Comparison of ENCODE assay signal across 18 mouse cellular contexts in genomic region chr9:20636790-20637189, GRCm38 (mm10). TPM values are rescaled to one million over a fixed set of nuclear protein-coding genes. Genes with fewer than 3 reads are reported as not detected.
DNase-seq lines count a peak whose midpoint lies in the region; ATAC-seq and TF ChIP-seq lines count a peak whose summit lies in the region.
"Had no signal": no experiment of that assay in that cellular context is flagged by ENCODE, and none has a peak within 500 bp of the region (broad histone marks: within the 10 kb centered on the region; RNA-seq: fewer than 3 reads in every experiment).

No protein-coding gene starts in this region.

- H3K27ac ChIP-seq in forebrain, embryonic 11.5 days (ENCODE audit: low read depth, low read length), result no peak overlapping the region
- H3K27ac ChIP-seq in forebrain, embryonic 15.5 days (replicated peaks), result no peak overlapping the region
- H3K27ac ChIP-seq in heart, postnatal 0 days (ENCODE audit: low read depth), result peak overlapping the region; percentile 66; the same call in 1 of the 2 replicates
- peak overlapping the region; percentile 99 for H3K27ac ChIP-seq in thymus, adult 2 months (ENCODE audit: control insufficient read depth, insufficient read depth, low read length)
- no peak overlapping the region for H3K27ac ChIP-seq in MEL (ENCODE audit: control insufficient read depth, low read depth, low read length)
- H3K27ac ChIP-seq: embryonic facial prominence, embryonic 12.5 days; forebrain, embryonic 12.5 days; hindbrain, embryonic 13.5 days; hindbrain, postnatal 0 days had no signal

- H3K4me2 ChIP-seq in forebrain, embryonic 11.5 days (ENCODE audit: low read depth, low read length, severe bottlenecking), result no peak overlapping the region
- no peak overlapping the region for H3K4me2 ChIP-seq in forebrain, embryonic 15.5 days (replicated peaks)
- H3K4me2 ChIP-seq in heart, postnatal 0 days (ENCODE audit: low read depth, low read length), result no peak overlapping the region
- H3K4me2 ChIP-seq: embryonic facial prominence, embryonic 12.5 days; forebrain, embryonic 12.5 days; hindbrain, embryonic 13.5 days had no signal

- ATAC-seq in forebrain, embryonic 11.5 days (replicated peaks; ENCODE audit: low FRiP score), result no peak
- ATAC-seq in forebrain, embryonic 15.5 days (replicated peaks), result no peak
- no peak for ATAC-seq in heart, postnatal 0 days (ENCODE audit: insufficient read depth, low read depth)
- ATAC-seq: forebrain, postnatal 0 days; hindbrain, postnatal 0 days had no signal

- TF ChIP-seq RAD21 in MEL (IDR thresholded peaks at IDR 0.05; ENCODE audit: low read depth, low read length), result no peak

- H3K4me3 ChIP-seq in forebrain, embryonic 11.5 days (ENCODE audit: low read depth, low read length), result no peak overlapping the region
- H3K4me3 ChIP-seq in forebrain, embryonic 15.5 days, result no peak overlapping the region
- H3K4me3 ChIP-seq in heart, postnatal 0 days (ENCODE audit: low read depth, low read length), result no peak overlapping the region
- H3K4me3 ChIP-seq in thymus, adult 2 months (ENCODE audit: control insufficient read depth, insufficient read depth, low read length), result no peak overlapping the region
- no peak overlapping the region for H3K4me3 ChIP-seq in MEL (ENCODE audit: control insufficient read depth in 1 of 2, insufficient read depth in 1 of 2, low read depth in 2 of 2, low read length in 2 of 2)
- H3K4me3 ChIP-seq: embryonic facial prominence, embryonic 12.5 days; forebrain, embryonic 12.5 days; hindbrain, embryonic 13.5 days had no signal

- H3K4me1 ChIP-seq in forebrain, embryonic 11.5 days (replicated peaks; ENCODE audit: control insufficient read depth, insufficient read depth, low read length), result peaks cover 6% of the 10 kb centered on the region; the same call in 1 of the 2 replicates
- H3K4me1 ChIP-seq in forebrain, embryonic 15.5 days, result peaks cover 13% of the 10 kb centered on the region
- peaks cover 11% of the 10 kb centered on the region for H3K4me1 ChIP-seq in heart, postnatal 0 days (ENCODE audit: control insufficient read depth, insufficient read depth)
- peaks cover 42% of the 10 kb centered on the region for H3K4me1 ChIP-seq in thymus, adult 2 months (replicated peaks; ENCODE audit: control insufficient read depth, insufficient read depth, low read length)
- H3K4me1 ChIP-seq in MEL (ENCODE audit: control insufficient read depth in 1 of 2, insufficient read depth in 2 of 2, low read length in 2 of 2), result peaks cover 0 to 6% of the 10 kb centered on the region in 2 experiments; a peak in 2 of 4 replicates

- intact Hi-C loops in heart, postnatal 25 days (cut with DNase I), result no loop called here

- H3K9ac ChIP-seq in forebrain, embryonic 11.5 days (ENCODE audit: low read length), result no peak overlapping the region
- no peak overlapping the region for H3K9ac ChIP-seq in forebrain, embryonic 15.5 days (replicated peaks)
- no peak overlapping the region for H3K9ac ChIP-seq in heart, postnatal 0 days (replicated peaks; ENCODE audit: low read depth, low read length)
- H3K9ac ChIP-seq in MEL (ENCODE audit: control insufficient read depth, low read depth, low read length, poor library complexity, severe bottlenecking), result no peak overlapping the region
- H3K9ac ChIP-seq: embryonic facial prominence, embryonic 12.5 days; forebrain, embryonic 12.5 days; forebrain, postnatal 0 days; hindbrain, embryonic 13.5 days had no signal

- H3K79me2 ChIP-seq in MEL (ENCODE audit: control insufficient read depth, insufficient read depth, low read length, poor library complexity), result peaks cover 18% of the 10 kb centered on the region

- H3K36me3 ChIP-seq in forebrain, embryonic 11.5 days (ENCODE audit: control insufficient read depth, insufficient read depth, low read length), result no peaks in the 10 kb centered on the region; the same call in 1 of the 2 replicates
- peaks cover 14% of the 10 kb centered on the region for H3K36me3 ChIP-seq in forebrain, embryonic 15.5 days
- peaks cover 24% of the 10 kb centered on the region for H3K36me3 ChIP-seq in heart, postnatal 0 days (replicated peaks; ENCODE audit: control insufficient read depth, insufficient read depth, low read length)
- H3K36me3 ChIP-seq in thymus, adult 2 months (ENCODE audit: control insufficient read depth, insufficient read depth, low read length), result peaks cover 25% of the 10 kb centered on the region
- H3K36me3 ChIP-seq in MEL (ENCODE audit: control insufficient read depth in 1 of 2, insufficient read depth in 2 of 2, low read length in 2 of 2), result peaks cover 12 to 14% of the 10 kb centered on the region in 2 experiments

- peak; percentile 37 for DNase-seq in forebrain, embryonic 11.5 days (ENCODE audit: low spot score)
- no peak for DNase-seq in heart, postnatal 0 days (ENCODE audit: low spot score)
- no peak for DNase-seq in heart, postnatal 25 days (ENCODE audit: low spot score)
- peak; percentile 35 for DNase-seq in thymus, adult 2 months
- DNase-seq in thymus, postnatal 10 days (ENCODE audit: low spot score in 2 of 2), result no peak
- DNase-seq in MEL (ENCODE audit: low read depth, low spot score), result no peak
- DNase-seq in Muller cell, postnatal 12 days (ENCODE audit: inconsistent ontology term), result no peak
- DNase-seq: adrenal gland, adult 8-10 months; adrenal gland, postnatal 36 days; cerebellum, adult 11-12 months; cerebellum, adult 9-10 months; forebrain, postnatal 0 days; gastrocnemius, postnatal 14 days had no signal

- H3K9me3 ChIP-seq in forebrain, embryonic 11.5 days (ENCODE audit: control insufficient read depth, low read length), result no peaks in the 10 kb centered on the region
- H3K9me3 ChIP-seq in forebrain, embryonic 15.5 days, result no peaks in the 10 kb centered on the region
- H3K9me3 ChIP-seq in heart, postnatal 0 days (replicated peaks; ENCODE audit: control insufficient read depth, low read length), result no peaks in the 10 kb centered on the region
- H3K9me3 ChIP-seq in MEL (replicated peaks; ENCODE audit: insufficient read depth, low read length), result no peaks in the 10 kb centered on the region
- H3K9me3 ChIP-seq: embryonic facial prominence, embryonic 12.5 days; forebrain, embryonic 12.5 days; hindbrain, embryonic 13.5 days had no signal

- TF ChIP-seq CTCF in heart, postnatal 0 days (IDR thresholded peaks at IDR 0.05; ENCODE audit: low read depth), result no peak
- no peak for TF ChIP-seq CTCF in thymus, adult 2 months (IDR thresholded peaks at IDR 0.05; ENCODE audit: borderline replicate concordance, control insufficient read depth, extremely low read depth, insufficient read depth, low read length, poor library complexity)
- no peak for TF ChIP-seq CTCF in MEL (IDR thresholded peaks at IDR 0.05 in 2 of 3, conservative IDR thresholded peaks at IDR 0.05 in 1 of 3; ENCODE audit: control insufficient read depth in 1 of 3, insufficient read depth in 1 of 3, low read depth in 2 of 3, low read length in 3 of 3, poor library complexity in 1 of 3, severe bottlenecking in 1 of 3)

- no peak for TF ChIP-seq POLR2A in thymus, adult 2 months (IDR thresholded peaks at IDR 0.05; ENCODE audit: control insufficient read depth, extremely low read depth, insufficient read depth, low read length, poor library complexity)
- peak in 1 of 2 experiments; percentile 44; a peak in 1 of 4 replicates for TF ChIP-seq POLR2A in MEL (IDR thresholded peaks at IDR 0.05; ENCODE audit: control insufficient read depth in 1 of 2, insufficient read depth in 1 of 2, low read depth in 1 of 2, low read length in 2 of 2, poor library complexity in 1 of 2)

- H3K27me3 ChIP-seq in forebrain, embryonic 11.5 days (ENCODE audit: control insufficient read depth, insufficient read depth, low read length), result no peaks in the 10 kb centered on the region
- no peaks in the 10 kb centered on the region for H3K27me3 ChIP-seq in forebrain, embryonic 15.5 days
- H3K27me3 ChIP-seq in heart, postnatal 0 days (ENCODE audit: control insufficient read depth, insufficient read depth, low read length), result no peaks in the 10 kb centered on the region
- H3K27me3 ChIP-seq in thymus, adult 2 months (ENCODE audit: control insufficient read depth, insufficient read depth, low read length), result no peaks in the 10 kb centered on the region
- no peaks in the 10 kb centered on the region for H3K27me3 ChIP-seq in MEL (ENCODE audit: control insufficient read depth in 1 of 2, insufficient read depth in 2 of 2, low read length in 2 of 2)
- H3K27me3 ChIP-seq: embryonic facial prominence, embryonic 12.5 days; forebrain, embryonic 12.5 days; hindbrain, embryonic 13.5 days had no signal

- TF ChIP-seq EP300 in heart, postnatal 0 days (IDR thresholded peaks at IDR 0.05; ENCODE audit: low read depth), result no peak
- no peak for TF ChIP-seq EP300 in MEL (IDR thresholded peaks at IDR 0.05; ENCODE audit: low read depth in 1 of 2, low read length in 2 of 2)

- 85% methylated on average over 2 of the region's 2 CpGs for WGBS in forebrain, embryonic 11.5 days
- 86% methylated on average over 2 of the region's 2 CpGs for WGBS in forebrain, embryonic 15.5 days
- WGBS in heart, postnatal 0 days, result 76% methylated on average over 2 of the region's 2 CpGs
- 88% methylated on average over 2 of the region's 2 CpGs for WGBS in thymus, adult 2 months

RNA-seq across cellular contexts. Expression of gene Ubl5, which starts 5.9 kb away (rescaled TPM):
- polyA plus RNA-seq in forebrain, embryonic 11.5 days (2014; fragmentation: Nextera tagmentation; extraction: Ambion mirVana), result 350 and 401 TPM in 2 replicates
- polyA plus RNA-seq in forebrain, embryonic 15.5 days (2015; fragmentation: Nextera tagmentation; extraction: Ambion mirVana), result 510 and 551 TPM in 2 replicates
- total RNA-seq in heart, postnatal 0 days (2014; rRNA removed; ENCODE audit: low replicate concordance), result 223 and 238 TPM in 2 replicates
- 389 and 407 TPM in 2 replicates for polyA plus RNA-seq in heart, postnatal 0 days (2015; fragmentation: Nextera tagmentation; extraction: Ambion mirVana)
- total RNA-seq in heart, postnatal 25 days (2021), result 100 to 1,000 TPM; 218 to 220 TPM
- polyA plus RNA-seq in thymus, adult 2 months (2012; rRNA removed), result 189 and 207 TPM in 2 replicates
- 867 and 1,103 TPM in 2 replicates for total RNA-seq in MEL (2012; rRNA removed)
- polyA plus RNA-seq in MEL (2012; ENCODE audit: insufficient read depth in 1 of 2, insufficient read length in 2 of 2, low read depth in 1 of 2, low replicate concordance in 2 of 2, missing spikeins in 1 of 2), result 100 to 1,000 TPM in 1 of 2 experiments, not detected in 1; 850 TPM

RNA-seq across cellular contexts. Expression of gene Fbxl12, which starts 7.8 kb away (rescaled TPM):
- polyA plus RNA-seq in forebrain, embryonic 11.5 days (2014; fragmentation: Nextera tagmentation; extraction: Ambion mirVana), result 13.1 and 14.8 TPM in 2 replicates
- polyA plus RNA-seq in forebrain, embryonic 15.5 days (2015; fragmentation: Nextera tagmentation; extraction: Ambion mirVana), result 16.3 and 16.4 TPM in 2 replicates
- total RNA-seq in heart, postnatal 0 days (2014; rRNA removed; ENCODE audit: low replicate concordance), result 15.6 and 20.8 TPM in 2 replicates
- polyA plus RNA-seq in heart, postnatal 0 days (2015; fragmentation: Nextera tagmentation; extraction: Ambion mirVana), result 12.7 and 13.0 TPM in 2 replicates
- total RNA-seq in heart, postnatal 25 days (2021), result 10 to 100 TPM; 10.5 to 11.5 TPM
- 560 and 583 TPM in 2 replicates for polyA plus RNA-seq in thymus, adult 2 months (2012; rRNA removed)
- total RNA-seq in MEL (2012; rRNA removed), result 14.9 and 16.4 TPM in 2 replicates
- 10 to 100 TPM in 1 of 2 experiments, not detected in 1; 44.0 TPM for polyA plus RNA-seq in MEL (2012; ENCODE audit: insufficient read depth in 1 of 2, insufficient read length in 2 of 2, low read depth in 1 of 2, low replicate concordance in 2 of 2, missing spikeins in 1 of 2)

RNA-seq across cellular contexts. Expression of gene Pin1, which starts 15.1 kb away (rescaled TPM):
- 63.0 and 72.5 TPM in 2 replicates for polyA plus RNA-seq in forebrain, embryonic 11.5 days (2014; fragmentation: Nextera tagmentation; extraction: Ambion mirVana)
- polyA plus RNA-seq in forebrain, embryonic 15.5 days (2015; fragmentation: Nextera tagmentation; extraction: Ambion mirVana), result 62.4 and 64.9 TPM in 2 replicates
- total RNA-seq in heart, postnatal 0 days (2014; rRNA removed; ENCODE audit: low replicate concordance), result 26.9 and 30.7 TPM in 2 replicates
- polyA plus RNA-seq in heart, postnatal 0 days (2015; fragmentation: Nextera tagmentation; extraction: Ambion mirVana), result 40.2 and 40.7 TPM in 2 replicates
- total RNA-seq in heart, postnatal 25 days (2021), result 10 to 100 TPM; 18.3 to 19.2 TPM
- polyA plus RNA-seq in thymus, adult 2 months (2012; rRNA removed), result 36.8 and 37.2 TPM in 2 replicates
- total RNA-seq in MEL (2012; rRNA removed), result 179 and 202 TPM in 2 replicates
- polyA plus RNA-seq in MEL (2012; ENCODE audit: insufficient read depth in 1 of 2, insufficient read length in 2 of 2, low read depth in 1 of 2, low replicate concordance in 2 of 2, missing spikeins in 1 of 2), result 100 to 1,000 TPM; 136 to 201 TPM

RNA-seq across cellular contexts. Expression of gene Zfp846, which starts 55.7 kb away (rescaled TPM):
- polyA plus RNA-seq in forebrain, embryonic 11.5 days (2014; fragmentation: Nextera tagmentation; extraction: Ambion mirVana), result 22.2 and 24.4 TPM in 2 replicates
- polyA plus RNA-seq in forebrain, embryonic 15.5 days (2015; fragmentation: Nextera tagmentation; extraction: Ambion mirVana), result 46.7 and 47.4 TPM in 2 replicates
- total RNA-seq in heart, postnatal 0 days (2014; rRNA removed; ENCODE audit: low replicate concordance), result 4.2 and 8.0 TPM in 2 replicates
- polyA plus RNA-seq in heart, postnatal 0 days (2015; fragmentation: Nextera tagmentation; extraction: Ambion mirVana), result 8.5 and 9.4 TPM in 2 replicates
- 1 to 10 TPM; 5.9 to 6.6 TPM for total RNA-seq in heart, postnatal 25 days (2021)
- polyA plus RNA-seq in thymus, adult 2 months (2012; rRNA removed), result 7.5 and 8.2 TPM in 2 replicates
- 7.8 and 10.2 TPM in 2 replicates for total RNA-seq in MEL (2012; rRNA removed)
- 10 to 100 TPM in 1 of 2 experiments, not detected in 1; 11.2 TPM for polyA plus RNA-seq in MEL (2012; ENCODE audit: insufficient read depth in 1 of 2, insufficient read length in 2 of 2, low read depth in 1 of 2, low replicate concordance in 2 of 2, missing spikeins in 1 of 2)

Comparison
In these comparisons a context has a peak if more than half of its experiments do, and no peak if none do; other contexts are left out.
1. DNase-seq: peak in forebrain, embryonic 11.5 days (single experiment) and thymus, adult 2 months (single experiment); none in heart, postnatal 0 days (single experiment), heart, postnatal 25 days (single experiment), thymus, postnatal 10 days (0 of 2), MEL (single experiment) and Muller cell, postnatal 12 days (single experiment).
2. H3K27ac ChIP-seq: peak in heart, postnatal 0 days (single experiment) and thymus, adult 2 months (single experiment); none in forebrain, embryonic 11.5 days (single experiment), forebrain, embryonic 15.5 days (single experiment) and MEL (single experiment).
3. RNA of gene Fbxl12, which starts 7.8 kb away (polyA plus RNA-seq): 560 to 583 TPM in thymus, adult 2 months; 44.0 TPM in MEL, 16.3 to 16.4 TPM in forebrain, embryonic 15.5 days, 13.1 to 14.8 TPM in forebrain, embryonic 11.5 days and 12.7 to 13.0 TPM in heart, postnatal 0 days; every median in the first group is over 10 times any median in the second.